Mouse (Mus musculus) limb, embryonic 11.5 days (tissue): ENCODE data around the gene Nr1i2. TPM values are rescaled to one million over a fixed set of nuclear protein-coding genes. Genes with fewer than 3 reads are reported as not detected.

ENCODE experiments used
- ATAC-seq: fragments of 200-750 bp; cut with Nextera tagmentation; 2 replicates; pipeline ENCODE4 v1.8.0; 2017; ENCODE audit warnings: low read depth; ENCODE audit not compliant: insufficient number of reproducible peaks, low FRiP score, low TSS enrichment
- DNase-seq: peaks from one replicate; pipeline ENCODE4 v3.0.0-alpha.2; 2015; ENCODE audit warnings: low spot score
- H3K27ac ChIP-seq: fragments of 300-500 bp; sonication (generic); replicated peaks from 2 replicates; pipeline ENCODE4 v1.5.1; 2014; ENCODE audit warnings: low read depth, mild to moderate bottlenecking, low read length
- H3K27me3 ChIP-seq: fragments of 300-500 bp; sonication (generic); 2 replicates; pipeline ENCODE4 v1.6.1; 2014; ENCODE audit warnings: mild to moderate bottlenecking, low read length, mixed read lengths; ENCODE audit not compliant: control insufficient read depth, insufficient read depth
- H3K36me3 ChIP-seq: fragments of 300-500 bp; sonication (generic); 2 replicates; pipeline ENCODE4 v1.6.1; 2014; ENCODE audit warnings: mild to moderate bottlenecking, low read length, moderate library complexity, mixed read lengths; ENCODE audit not compliant: control insufficient read depth, insufficient read depth
- H3K4me1 ChIP-seq: fragments of 300-500 bp; sonication (generic); 2 replicates; pipeline ENCODE4 v1.6.1; 2014; ENCODE audit warnings: low read length, mixed read lengths; ENCODE audit not compliant: control insufficient read depth, insufficient read depth
- H3K4me2 ChIP-seq: fragments of 300-500 bp; sonication (generic); 2 replicates; pipeline ENCODE4 v1.6.1; 2014; ENCODE audit warnings: low read depth, mild to moderate bottlenecking, moderate library complexity; ENCODE audit not compliant: severe bottlenecking
- H3K4me3 ChIP-seq: fragments of 300-500 bp; sonication (generic); 2 replicates; pipeline ENCODE4 v1.5.1; 2014; ENCODE audit warnings: low read depth, low read length
- H3K9ac ChIP-seq: fragments of 300-500 bp; sonication (generic); 2 replicates; pipeline ENCODE4 v1.6.1; 2014; ENCODE audit warnings: mild to moderate bottlenecking, low read length
- H3K9me3 ChIP-seq: fragments of 300-500 bp; sonication (generic); 2 replicates; pipeline ENCODE4 v1.6.1; 2016; ENCODE audit warnings: low read length; ENCODE audit not compliant: control insufficient read depth
- WGBS: fragments of 180-500 bp; shearing (Covaris S2); extraction: QIAGEN DNeasy Blood & Tissue Kit; methylation state at CpG from one replicate; pipeline ENCODE4 v1.1.7; 2014; 5-methylcytosine and 5-hydroxymethylcytosine counted together
- polyA plus RNA-seq: library from polyadenylated mRNA; unstranded; fragments of >200 nt; fragmentation: Nextera tagmentation; extraction: Ambion mirVana; gene quantifications from 2 replicates; pipeline ENCODE4 v1.2.1, GENCODE M21; 2014

Gene Nr1i2
- polyA plus RNA-seq, 1 experiment from 2014 or later = not detected

DNA sequence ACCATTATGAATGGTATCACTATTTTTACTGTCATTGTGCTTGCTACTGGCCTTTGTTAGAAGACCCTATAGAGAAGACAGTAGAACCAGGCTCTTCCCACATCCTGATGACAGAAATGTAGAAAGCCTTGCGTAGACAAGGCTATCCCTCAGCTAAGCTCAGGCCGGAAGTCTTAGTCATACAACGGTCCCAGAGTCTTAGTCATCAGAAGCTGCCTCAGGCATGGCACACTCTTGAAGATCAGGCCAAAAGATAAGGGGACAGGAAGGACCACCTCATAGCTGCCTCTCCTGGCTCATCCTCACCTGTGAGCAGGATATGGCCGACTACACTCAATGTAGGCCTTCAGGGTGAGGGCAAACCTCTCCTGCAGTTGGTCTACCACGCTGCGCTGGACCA, 44.2 kb downstream of the Nr1i2 start:
- WGBS = 91% methylated on average over 6 of the region's 6 CpGs
- Histone ChIP-seq H3K4me2 (no peak overlapping the region), H3K27me3 (no peaks in the 10 kb centered on the region), H3K36me3 (no peaks in the 10 kb centered on the region), H3K9ac (no peak overlapping the region), H3K27ac (no peak overlapping the region), H3K9me3 (no peaks in the 10 kb centered on the region; the same call in 1 of the 2 replicates), H3K4me3 (no peak overlapping the region), H3K4me1 (0 out of 2 replicates have a peak, but pooled peaks cover 3% of the 10 kb centered on the region)
- ATAC-seq (no peak), DNase-seq (no peak)

DNA sequence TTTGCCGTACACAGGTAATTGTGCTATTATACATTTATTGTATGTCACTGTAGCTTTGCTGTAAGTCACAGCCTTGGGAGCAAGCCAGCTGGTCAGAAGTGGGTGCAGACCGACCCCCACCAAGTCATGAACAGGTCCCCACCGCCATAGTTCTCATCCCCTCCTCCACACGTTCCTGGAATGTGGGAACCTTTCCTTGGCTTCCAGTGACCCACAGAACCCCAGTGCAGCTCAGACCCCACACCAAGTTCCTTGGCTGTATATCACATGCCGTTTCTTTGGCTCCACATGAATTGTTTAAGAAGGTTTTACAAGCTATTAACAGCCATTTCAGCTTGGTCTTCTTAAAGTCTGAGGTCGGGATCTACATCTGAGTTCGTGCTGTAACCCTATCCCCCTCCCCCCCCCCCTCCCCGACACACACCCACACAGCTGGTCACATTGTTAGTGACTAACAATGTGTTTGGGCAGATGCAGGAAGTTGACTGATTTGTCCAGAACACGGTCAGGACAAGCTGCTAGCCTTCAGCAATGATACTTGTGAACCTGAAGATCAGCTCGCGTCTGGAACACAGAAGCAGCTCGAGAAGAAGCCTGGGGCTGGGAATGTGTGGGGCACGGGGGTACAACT, 46.2 kb downstream of the Nr1i2 start:
- WGBS = 28% methylated on average over 13 of the region's 13 CpGs
- Histone ChIP-seq H3K27me3 (no peaks in the 10 kb centered on the region), H3K4me3 (no peak overlapping the region), H3K36me3 (no peaks in the 10 kb centered on the region), H3K9ac (no peak overlapping the region), H3K4me1 (0 out of 2 replicates have a peak, but pooled peaks cover 3% of the 10 kb centered on the region), H3K4me2 (no peak overlapping the region), H3K27ac (0 out of 2 replicates have a peak overlapping the region, but pooled peaks have one; percentile 38), H3K9me3 (no peaks in the 10 kb centered on the region)
- ATAC-seq (peak; percentile 72; the same call in 1 of the 2 replicates), DNase-seq (peak; percentile 49)

DNA sequence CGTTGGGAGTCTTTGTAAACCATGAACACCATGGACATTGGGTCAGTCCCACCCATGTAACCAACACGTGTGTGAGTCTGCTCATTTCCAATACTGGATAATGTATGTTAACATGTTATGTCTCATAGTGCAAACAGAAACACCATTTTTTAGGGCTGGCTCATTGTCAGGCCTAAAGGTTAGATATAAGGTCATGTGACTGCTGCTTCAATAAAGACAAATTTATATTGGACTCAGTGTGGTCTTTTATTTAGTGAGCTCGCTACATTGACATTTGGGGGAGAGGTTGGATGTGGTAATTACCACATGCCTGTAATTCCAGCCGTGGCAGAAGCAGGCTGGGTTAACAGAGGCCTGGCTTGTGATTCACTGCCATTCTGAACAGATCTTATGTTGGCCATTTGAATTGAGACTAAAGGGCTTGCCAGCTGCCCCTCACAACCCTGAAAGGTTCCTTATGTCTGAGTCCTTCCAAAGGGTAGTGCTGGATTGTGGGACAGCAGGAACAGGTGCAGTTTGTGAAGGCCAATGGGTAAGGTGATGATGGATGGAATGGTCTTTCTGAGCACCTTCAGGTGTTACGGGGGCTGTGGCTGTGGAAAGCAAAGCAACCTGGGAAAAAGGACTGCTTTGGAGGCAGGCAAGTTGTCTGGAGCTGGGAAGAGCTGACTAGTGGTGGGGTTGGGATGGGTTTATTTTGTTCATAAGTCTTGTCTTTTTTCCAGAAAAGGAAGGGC, 48.6 kb downstream of the Nr1i2 start:
- no peaks in the 10 kb centered on the region for H3K27me3 ChIP-seq
- no peaks in the 10 kb centered on the region for H3K9me3 ChIP-seq
- H3K27ac ChIP-seq = no peak overlapping the region
- no peaks in the 10 kb centered on the region for H3K36me3 ChIP-seq
- H3K4me1 ChIP-seq = 0 out of 2 replicates have a peak, but pooled peaks cover 3% of the 10 kb centered on the region
- no peak for DNase-seq
- H3K4me3 ChIP-seq = no peak overlapping the region
- no peak for ATAC-seq
- H3K4me2 ChIP-seq = no peak overlapping the region
- WGBS = 82% methylated on average over 5 of the region's 5 CpGs
- no peak overlapping the region for H3K9ac ChIP-seq

DNA sequence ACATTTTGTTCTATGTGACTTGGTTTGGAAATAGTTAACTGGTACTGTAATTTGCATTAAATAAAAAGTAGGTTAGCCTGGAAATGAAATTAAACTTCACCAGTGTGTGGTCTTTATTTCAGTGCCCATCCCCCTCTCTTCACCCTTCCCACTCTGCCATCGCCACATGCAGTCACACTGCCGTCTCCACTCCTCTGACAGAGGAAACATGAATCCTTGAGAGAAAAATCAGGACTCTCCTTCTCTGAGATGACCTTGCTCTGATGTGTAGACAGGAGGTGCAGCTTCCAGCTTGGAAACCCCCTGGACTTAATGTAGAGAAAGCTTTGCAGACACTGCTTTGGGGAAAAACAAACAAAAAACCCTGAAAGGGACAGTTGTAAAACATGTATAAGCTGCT, 49.2 kb downstream of the Nr1i2 start:
- 62% methylated on average over 2 of the region's 2 CpGs for WGBS
- Histone ChIP-seq H3K4me3 (no peak overlapping the region), H3K9ac (no peak overlapping the region), H3K36me3 (no peaks in the 10 kb centered on the region), H3K4me2 (no peak overlapping the region), H3K9me3 (no peaks in the 10 kb centered on the region), H3K27me3 (no peaks in the 10 kb centered on the region), H3K27ac (no peak overlapping the region), H3K4me1 (0 out of 2 replicates have a peak, but pooled peaks cover 3% of the 10 kb centered on the region)
- DNase-seq (no peak), ATAC-seq (no peak)

DNA sequence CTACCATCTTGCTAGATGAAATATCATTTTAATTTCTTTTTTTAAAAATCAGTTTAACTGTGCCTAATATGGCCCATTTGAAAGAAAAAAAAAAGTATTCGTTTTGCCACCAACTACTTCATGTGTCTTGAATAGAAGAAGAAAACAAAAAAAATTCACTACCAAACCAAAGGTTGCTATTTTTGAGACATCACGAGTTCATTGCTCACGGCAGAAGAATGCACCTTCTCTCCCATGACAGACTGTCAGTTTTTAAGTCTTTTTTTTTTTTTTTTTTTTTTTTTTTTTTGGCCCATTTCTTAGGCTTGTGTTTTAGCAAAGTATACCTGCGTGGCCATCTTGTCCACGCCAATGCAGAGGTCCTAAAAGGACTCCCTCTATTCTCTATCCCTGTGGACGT, 50.5 kb downstream of the Nr1i2 start:
- ATAC-seq = no peak
- WGBS = 94% methylated on average over 6 of the region's 6 CpGs
- no peaks in the 10 kb centered on the region for H3K27me3 ChIP-seq
- H3K27ac ChIP-seq = no peak overlapping the region
- no peaks in the 10 kb centered on the region for H3K9me3 ChIP-seq
- 0 out of 2 replicates have a peak, but pooled peaks cover 3% of the 10 kb centered on the region for H3K4me1 ChIP-seq
- no peak overlapping the region for H3K4me3 ChIP-seq
- no peak overlapping the region for H3K9ac ChIP-seq
- no peaks in the 10 kb centered on the region for H3K36me3 ChIP-seq
- no peak overlapping the region for H3K4me2 ChIP-seq
- DNase-seq = no peak

DNA sequence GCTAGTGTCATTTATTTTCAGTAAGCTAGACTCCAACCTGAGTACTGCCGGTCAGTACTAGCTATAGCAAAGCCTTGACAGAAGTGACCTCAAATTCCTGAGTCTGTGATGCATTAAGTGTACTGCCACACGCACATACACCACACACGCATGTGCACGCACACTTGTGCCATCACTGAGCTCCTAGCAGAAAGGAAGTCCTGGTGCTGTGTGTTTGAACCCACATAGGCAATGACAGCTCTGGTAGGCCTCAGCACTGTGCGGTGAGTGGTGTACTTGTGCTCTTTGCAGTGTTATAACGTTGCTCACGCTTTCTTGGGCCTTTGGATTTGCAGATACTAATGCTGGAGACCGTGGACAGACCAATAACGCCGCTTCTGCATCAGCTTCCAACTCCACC, 54.5 kb downstream of the Nr1i2 start:
- DNase-seq = no peak
- H3K4me2 ChIP-seq = no peak overlapping the region
- no peak overlapping the region for H3K27ac ChIP-seq
- no peak overlapping the region for H3K4me3 ChIP-seq
- no peaks in the 10 kb centered on the region for H3K4me1 ChIP-seq
- 96% methylated on average over 10 of the region's 10 CpGs for WGBS
- no peaks in the 10 kb centered on the region for H3K36me3 ChIP-seq
- H3K9me3 ChIP-seq = no peaks in the 10 kb centered on the region
- no peak overlapping the region for H3K9ac ChIP-seq
- no peaks in the 10 kb centered on the region for H3K27me3 ChIP-seq
- ATAC-seq = no peak

DNA sequence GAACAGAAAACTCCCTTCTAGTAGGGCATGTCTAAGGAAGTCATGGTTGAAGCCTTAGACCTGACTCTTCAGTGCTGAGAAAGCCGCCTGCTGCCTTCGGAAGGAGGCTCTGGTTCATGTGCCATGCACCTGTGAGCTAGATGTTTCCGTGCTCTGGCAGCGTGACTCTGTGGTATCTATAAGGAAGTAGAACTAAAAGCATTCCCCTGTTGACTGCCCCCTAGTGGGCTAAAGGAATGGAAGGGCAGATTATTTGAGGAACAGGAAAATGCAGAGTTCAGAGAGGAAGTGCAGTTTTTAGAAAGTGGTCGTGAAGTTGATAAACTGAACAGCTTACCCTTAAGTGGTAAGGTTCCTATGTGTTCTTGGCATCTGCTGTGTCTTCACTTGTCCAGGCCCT, 54.9 kb downstream of the Nr1i2 start:
- H3K4me3 ChIP-seq = no peak overlapping the region
- H3K4me1 ChIP-seq = no peaks in the 10 kb centered on the region

DNA sequence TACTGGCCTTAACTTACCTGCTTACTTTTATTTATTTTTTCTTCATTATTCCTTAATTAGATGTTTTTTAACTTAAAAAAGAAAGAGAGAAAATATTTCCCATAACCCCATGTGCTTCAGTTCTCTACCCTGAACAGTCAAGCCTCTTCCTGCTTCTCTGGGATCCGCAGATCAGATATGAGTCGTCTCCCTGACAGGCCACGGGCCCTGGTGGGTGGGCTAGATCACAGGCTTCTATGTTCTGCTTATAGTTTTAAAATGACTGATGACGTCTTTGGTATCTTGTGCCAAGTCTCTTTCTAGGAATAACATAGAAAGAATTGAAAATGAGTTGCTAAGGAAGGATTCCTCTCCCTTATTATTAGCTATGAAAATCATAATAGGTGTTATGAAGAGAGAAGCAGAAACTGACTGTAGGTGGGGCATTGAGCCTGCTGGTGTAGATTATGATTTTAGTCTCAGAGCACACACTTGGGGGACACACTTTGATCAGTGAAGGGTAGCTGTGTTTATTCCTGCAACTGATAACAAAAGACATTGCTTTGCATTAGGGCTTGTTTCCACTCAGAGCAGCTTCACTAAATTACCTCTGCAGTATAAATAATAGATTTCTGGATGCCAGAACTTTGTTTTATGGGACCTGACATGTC, 57.6 kb downstream of the Nr1i2 start:
- Histone ChIP-seq H3K4me3 (no peak overlapping the region), H3K9me3 (no peaks in the 10 kb centered on the region), H3K36me3 (no peaks in the 10 kb centered on the region), H3K27me3 (no peaks in the 10 kb centered on the region), H3K9ac (no peak overlapping the region), H3K27ac (no peak overlapping the region), H3K4me2 (no peak overlapping the region), H3K4me1 (no peaks in the 10 kb centered on the region)
- no peak for DNase-seq
- WGBS = 87% methylated on average over 4 of the region's 4 CpGs
- ATAC-seq = no peak

More for the DNA sequence above, 54.9 kb downstream of the Nr1i2 start:
- ATAC-seq (no peak), DNase-seq (no peak)
- Histone ChIP-seq H3K9me3 (no peaks in the 10 kb centered on the region), H3K27me3 (no peaks in the 10 kb centered on the region), H3K36me3 (no peaks in the 10 kb centered on the region), H3K9ac (no peak overlapping the region), H3K27ac (no peak overlapping the region), H3K4me2 (no peak overlapping the region)
- WGBS = 88% methylated on average over 5 of the region's 5 CpGs
